In genomic region chr1:64532589-64533470, GRCm38 (mm10) we compare ENCODE assay signal across 8 mouse cellular contexts. TPM values are rescaled to one million over a fixed set of nuclear protein-coding genes. Genes with fewer than 3 reads are reported as not detected.
DNase-seq lines count a peak whose midpoint lies in the region; ATAC-seq lines count a peak whose summit lies in the region.

Creb1 (plus strand) TSS chr1:64532645.

- under 1% methylated on average over 64 of the region's 119 CpGs for WGBS in forebrain, embryonic 14.5 days
- WGBS in neural tube, embryonic 15.5 days, result 1% methylated on average over 94 of the region's 119 CpGs

- H3K27me3 ChIP-seq in forebrain, embryonic 14.5 days (replicated peaks; ENCODE audit: control insufficient read depth, insufficient read depth, low read length), result no peaks in the 10 kb centered on the region
- no peaks in the 10 kb centered on the region for H3K27me3 ChIP-seq in neural tube, embryonic 15.5 days (replicated peaks)

- ATAC-seq in forebrain, embryonic 14.5 days, result peak; percentile 98
- ATAC-seq in neural tube, embryonic 15.5 days (ENCODE audit: low FRiP score), result peak; percentile 98

- intact Hi-C loops in heart, postnatal 14 days (cut with DNase I), result loop anchor here (2.0 to 10.0 kb wide), 4 partner anchors 84 to 498 kb away; partner anchors contain the start of genes Ccnyl1 and Mettl21a

- H3K4me2 ChIP-seq in forebrain, embryonic 14.5 days (ENCODE audit: low read length), result peak within 1 kb of the TSS; percentile 95
- H3K4me2 ChIP-seq in neural tube, embryonic 15.5 days, result peak within 1 kb of the TSS; percentile 93

- no peaks in the 10 kb centered on the region for H3K36me3 ChIP-seq in forebrain, embryonic 14.5 days (ENCODE audit: control insufficient read depth, insufficient read depth, low read length)
- no peaks in the 10 kb centered on the region for H3K36me3 ChIP-seq in neural tube, embryonic 15.5 days

- H3K27ac ChIP-seq in forebrain, embryonic 14.5 days (ENCODE audit: low read depth, low read length), result peak within 1 kb of the TSS; percentile 100
- H3K27ac ChIP-seq in neural tube, embryonic 15.5 days (replicated peaks), result peak within 1 kb of the TSS; percentile 100

- H3K4me3 ChIP-seq in forebrain, embryonic 14.5 days (ENCODE audit: low read depth, low read length), result peak within 1 kb of the TSS; percentile 80
- peak within 1 kb of the TSS; percentile 89 for H3K4me3 ChIP-seq in neural tube, embryonic 15.5 days (replicated peaks)

- peaks cover 20% of the 10 kb centered on the region for H3K4me1 ChIP-seq in forebrain, embryonic 14.5 days (ENCODE audit: control insufficient read depth, insufficient read depth, low read length)
- peaks cover 35% of the 10 kb centered on the region for H3K4me1 ChIP-seq in neural tube, embryonic 15.5 days

- peak; percentile 94 for DNase-seq in ES-CJ7 (ENCODE audit: low read depth, low spot score)
- DNase-seq in cerebellum, adult 11 months, result peak; percentile 98
- peak; percentile 98 for DNase-seq in forebrain, embryonic 14.5 days (ENCODE audit: low spot score)
- DNase-seq in heart, postnatal 14 days, result peak; percentile 99
- peak; percentile 99 for DNase-seq in layer of hippocampus, adult 11-12 months (ENCODE audit: low spot score)
- DNase-seq in lung, adult 18-20 months, result peak; percentile 97
- peak; percentile 97 for DNase-seq in testis, postnatal 14 days (ENCODE audit: low spot score)

- peak within 1 kb of the TSS; percentile 99 for H3K9ac ChIP-seq in forebrain, embryonic 14.5 days (ENCODE audit: low read length)
- H3K9ac ChIP-seq in neural tube, embryonic 15.5 days (replicated peaks), result peak within 1 kb of the TSS; percentile 95

- H3K9me3 ChIP-seq in forebrain, embryonic 14.5 days (replicated peaks; ENCODE audit: control insufficient read depth, low read length), result no peaks in the 10 kb centered on the region
- H3K9me3 ChIP-seq in neural tube, embryonic 15.5 days (replicated peaks), result no peaks in the 10 kb centered on the region

RNA-seq across cellular contexts. Expression of gene Creb1, which starts in this region (rescaled TPM):
- polyA plus RNA-seq in forebrain, embryonic 14.5 days (2014; fragmentation: Nextera tagmentation; extraction: Ambion mirVana), result 56.7 and 70.8 TPM in 2 replicates
- 10 to 100 TPM; 29.9 to 37.4 TPM for total RNA-seq in heart, postnatal 14 days (2021)
- polyA plus RNA-seq in neural tube, embryonic 15.5 days (2015; fragmentation: Nextera tagmentation; extraction: Ambion mirVana), result 25.4 and 27.5 TPM in 2 replicates

Comparison
In these comparisons a context has a peak if more than half of its experiments do, and no peak if none do; other contexts are left out.
1. Peak in every context shown above with its lines: DNase-seq, ATAC-seq, H3K4me3 ChIP-seq and H3K27ac ChIP-seq.